Mouse (Mus musculus) stomach, embryonic 16.5 days (tissue): ENCODE measurements around the gene Fhad1. TPM values are rescaled to one million over a fixed set of nuclear protein-coding genes. Genes with fewer than 3 reads are reported as not detected.

Experiments
- ATAC-seq: fragments of 200-750 bp; cut with Nextera tagmentation; 2 replicates; pipeline ENCODE4 v1.8.0; 2017; ENCODE audit warnings: moderate number of reproducible peaks, moderate TSS enrichment; ENCODE audit not compliant: insufficient read depth, low FRiP score
- H3K27ac ChIP-seq: fragments of 300-500 bp; sonication (generic); 2 replicates; pipeline ENCODE4 v1.5.1; 2014; ENCODE audit warnings: low read length
- H3K27me3 ChIP-seq: fragments of 300-500 bp; sonication (generic); 2 replicates; pipeline ENCODE4 v1.6.1; 2014; ENCODE audit warnings: low read length, control low read depth, mixed read lengths; ENCODE audit not compliant: control insufficient read depth, insufficient read depth
- H3K36me3 ChIP-seq: fragments of 300-500 bp; sonication (generic); 2 replicates; pipeline ENCODE4 v1.6.1; 2014; ENCODE audit warnings: low read length; ENCODE audit not compliant: control insufficient read depth, insufficient read depth
- H3K4me1 ChIP-seq: fragments of 300-500 bp; sonication (generic); 2 replicates; pipeline ENCODE4 v1.6.1; 2014; ENCODE audit warnings: low read length, control low read depth, mixed read lengths; ENCODE audit not compliant: control insufficient read depth, insufficient read depth
- H3K4me2 ChIP-seq: fragments of 300-500 bp; sonication (generic); 2 replicates; pipeline ENCODE4 v1.6.1; 2014; ENCODE audit warnings: low read depth, low read length, mixed read lengths
- H3K4me3 ChIP-seq: fragments of 300-500 bp; sonication (generic); replicated peaks from 2 replicates; pipeline ENCODE4 v1.5.1; 2014; ENCODE audit warnings: mild to moderate bottlenecking, low read length
- H3K9ac ChIP-seq: fragments of 300-500 bp; sonication (generic); 2 replicates; pipeline ENCODE4 v1.6.1; 2014; ENCODE audit warnings: low read length
- H3K9me3 ChIP-seq: fragments of 300-500 bp; sonication (generic); replicated peaks from 2 replicates; pipeline ENCODE4 v1.6.1; 2016; ENCODE audit warnings: low read length, control low read depth; ENCODE audit not compliant: control insufficient read depth
- WGBS: fragments of 180-500 bp; shearing (Covaris S2); extraction: QIAGEN DNeasy Blood & Tissue Kit; methylation state at CpG from one replicate; pipeline ENCODE4 v1.1.7; 2014; 5-methylcytosine and 5-hydroxymethylcytosine counted together
- polyA plus RNA-seq: library from polyadenylated mRNA; unstranded; fragments of >200 nt; fragmentation: Nextera tagmentation; extraction: Ambion mirVana; gene quantifications from 2 replicates; pipeline ENCODE4 v1.2.1, GENCODE M21; 2015

The Fhad1 gene
- polyA plus RNA-seq, 1 experiment from 2014 or later: 5.3 TPM

GRCm38 (mm10) chr4:141853437-141853836 lies 161.4 kb downstream of the Fhad1 start:
- no peak overlapping the region for H3K4me3 ChIP-seq
- no peaks in the 10 kb centered on the region for H3K27me3 ChIP-seq
- H3K27ac ChIP-seq: no peak overlapping the region
- no peak overlapping the region for H3K9ac ChIP-seq
- H3K4me2 ChIP-seq: no peak overlapping the region
- 82% methylated on average over 9 of the region's 9 CpGs for WGBS
- ATAC-seq: no peak
- no peaks in the 10 kb centered on the region for H3K36me3 ChIP-seq
- H3K9me3 ChIP-seq: no peaks in the 10 kb centered on the region
- peaks cover 6% of the 10 kb centered on the region for H3K4me1 ChIP-seq

- H3K9ac ChIP-seq: no peak within 1 kb of the TSS
- no peak within 1 kb of the TSS for H3K27ac ChIP-seq
- no peaks in the 10 kb centered on the region for H3K27me3 ChIP-seq
- no peaks in the 10 kb centered on the region for H3K4me1 ChIP-seq
- no peaks in the 10 kb centered on the region for H3K36me3 ChIP-seq
- H3K4me2 ChIP-seq: no peak within 1 kb of the TSS
- 73% methylated on average over 6 of the region's 6 CpGs for WGBS
- H3K9me3 ChIP-seq: no peaks in the 10 kb centered on the region
- H3K4me3 ChIP-seq: no peak within 1 kb of the TSS
- ATAC-seq: no peak
Observed at GRCm38 (mm10) chr4:141845999-141846398, 168.9 kb downstream of the Fhad1 start, which contains the start of gene Ctrc. TSS of gene Ctrc (minus strand) at chr4:141846359.

Other genes with a start within 250 kb of the Fhad1 start
- gene Dnajc16, start 224.2 kb downstream of the Fhad1 start, polyA plus RNA-seq: 4.5 and 4.7 TPM in 2 replicates
- 23.7 and 25.8 TPM in 2 replicates for gene Casp9, start 221.5 kb downstream of the Fhad1 start, polyA plus RNA-seq
- 754 and 1,267 TPM in 2 replicates for gene Cela2a, start 188.9 kb downstream of the Fhad1 start, polyA plus RNA-seq
- 0.18 and 0.67 TPM in 2 replicates for gene Ctrc, start 168.7 kb downstream of the Fhad1 start, polyA plus RNA-seq
- gene Efhd2, start 140.2 kb downstream of the Fhad1 start, polyA plus RNA-seq: 108 and 110 TPM in 2 replicates
- gene Tmem51, start 69.2 kb upstream of the Fhad1 start, polyA plus RNA-seq: 79.2 and 87.9 TPM in 2 replicates
- 13.2 and 13.4 TPM in 2 replicates for gene Kazn, start 224.3 kb upstream of the Fhad1 start, polyA plus RNA-seq